Mouse (Mus musculus): ENCODE results near the gene Cdk7. TPM values are rescaled to one million over a fixed set of nuclear protein-coding genes. Genes with fewer than 3 reads are reported as not detected.

The Cdk7 gene
- polyA plus RNA-seq, 1 experiment, result 20.7 TPM

Other genes with a start within 250 kb of the Cdk7 start
- gene Gtf2h2, start 238.4 kb downstream of the Cdk7 start, polyA plus RNA-seq (2012; rRNA removed), result 13.5 and 18.3 TPM in 2 replicates
- 10.0 and 12.8 TPM in 2 replicates for gene Ocln, start 178.2 kb downstream of the Cdk7 start, polyA plus RNA-seq (2012; rRNA removed)
- 10.3 and 12.6 TPM in 2 replicates for gene Marveld2, start 114.0 kb downstream of the Cdk7 start, polyA plus RNA-seq (2012; rRNA removed)
- gene Ak6, start 80.0 kb downstream of the Cdk7 start, polyA plus RNA-seq (2012; rRNA removed), result 50.3 and 61.2 TPM in 2 replicates
- gene Rad17, start 79.9 kb downstream of the Cdk7 start, polyA plus RNA-seq (2012; rRNA removed), result 5.5 and 5.8 TPM in 2 replicates
- gene Taf9, start 79.4 kb downstream of the Cdk7 start, polyA plus RNA-seq (2012; rRNA removed), result 2.6 and 5.2 TPM in 2 replicates
- 2.2 and 3.5 TPM in 2 replicates for gene Ccdc125, start 61.2 kb downstream of the Cdk7 start, polyA plus RNA-seq (2012; rRNA removed)
- gene Mrps36, start 13.7 kb upstream of the Cdk7 start, polyA plus RNA-seq (2012; rRNA removed), result 43.7 and 45.6 TPM in 2 replicates
- gene Cenph, start 45.0 kb upstream of the Cdk7 start, polyA plus RNA-seq (2012; rRNA removed), result 0.38 and 0.45 TPM in 2 replicates
- gene Ccnb1, start 55.6 kb upstream of the Cdk7 start, polyA plus RNA-seq (2012; rRNA removed), result 2.2 and 3.5 TPM in 2 replicates
- gene Slc30a5, start 102.5 kb upstream of the Cdk7 start, polyA plus RNA-seq (2012; rRNA removed), result 36.2 and 40.6 TPM in 2 replicates